Mouse (Mus musculus) T-helper 1 cell (primary cell): ENCODE data around the gene C530008M17Rik.

Source experiments
- in situ Hi-C: fragments of 300-600 bp; cut with MboI, MseI; formaldehyde crosslinking; loops from one replicate; pipeline ENCODE4 v1.15.1; 2025; ENCODE audit warnings: high pct_unique_total_duplicates

C530008M17Rik gene

DNA sequence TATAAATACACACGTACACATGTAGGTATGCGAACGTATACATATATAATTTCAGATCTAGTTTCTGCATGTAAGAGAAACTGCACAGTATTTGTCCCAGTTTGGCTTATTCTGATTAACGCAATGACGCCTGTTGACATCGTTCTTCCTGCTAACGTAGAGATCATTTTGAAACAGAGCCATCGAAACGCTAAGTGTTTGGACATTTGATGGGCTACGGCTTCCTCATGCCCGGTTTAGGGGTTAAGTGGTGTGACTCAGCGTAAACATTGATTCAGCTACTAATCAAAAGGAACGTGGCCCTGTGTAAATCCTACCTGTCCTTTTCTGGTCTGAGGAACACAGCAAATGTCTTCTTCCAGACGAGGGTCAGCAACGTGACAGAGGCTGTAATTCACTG, 113.3 kb downstream of the C530008M17Rik start:
- in situ Hi-C loops: loop anchor here (5.0 kb wide), 1 partner anchor 73 kb away; no protein-coding TSS in a partner anchor

DNA sequence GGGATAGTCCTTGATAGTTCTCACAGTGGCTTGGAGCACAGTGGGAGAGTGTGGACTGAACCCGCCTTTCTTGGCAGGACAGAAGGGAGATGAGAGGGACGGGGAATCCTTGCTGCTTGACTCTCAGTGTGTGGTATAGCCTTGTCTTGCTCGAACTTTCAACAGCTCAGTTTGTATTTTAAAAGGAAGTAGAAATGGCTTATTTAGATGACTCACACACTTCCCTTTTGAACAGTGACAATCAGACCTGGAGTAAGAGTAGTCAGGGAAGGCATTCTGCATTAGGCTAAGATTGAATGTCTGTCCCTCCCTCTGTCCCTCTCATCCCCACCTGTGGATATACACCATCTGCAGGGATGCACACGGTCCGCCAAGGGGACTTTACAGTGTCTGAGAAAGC, 115.1 kb downstream of the C530008M17Rik start:
- in situ Hi-C loops: no loop called here

DNA sequence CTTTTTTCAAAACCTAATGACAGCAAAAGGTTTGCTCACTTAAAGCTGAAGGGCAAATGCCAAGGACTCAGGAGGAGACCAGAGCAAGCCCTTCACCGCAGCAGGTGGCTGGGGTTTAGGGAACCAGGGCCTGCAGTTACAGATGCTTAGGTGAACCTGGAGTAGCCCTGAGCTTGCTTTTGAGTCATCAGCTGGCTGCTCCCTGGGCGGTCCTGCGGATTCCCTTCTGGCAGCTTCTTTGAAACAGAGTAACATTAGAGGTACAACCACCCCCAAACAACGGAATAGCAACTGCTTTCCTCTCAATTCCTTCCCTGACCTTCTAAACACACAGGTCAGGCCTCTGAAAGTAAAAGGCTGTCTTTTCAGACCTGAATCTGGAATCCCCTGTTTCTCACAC, 116.5 kb downstream of the C530008M17Rik start:
- in situ Hi-C loops: no loop called here

DNA sequence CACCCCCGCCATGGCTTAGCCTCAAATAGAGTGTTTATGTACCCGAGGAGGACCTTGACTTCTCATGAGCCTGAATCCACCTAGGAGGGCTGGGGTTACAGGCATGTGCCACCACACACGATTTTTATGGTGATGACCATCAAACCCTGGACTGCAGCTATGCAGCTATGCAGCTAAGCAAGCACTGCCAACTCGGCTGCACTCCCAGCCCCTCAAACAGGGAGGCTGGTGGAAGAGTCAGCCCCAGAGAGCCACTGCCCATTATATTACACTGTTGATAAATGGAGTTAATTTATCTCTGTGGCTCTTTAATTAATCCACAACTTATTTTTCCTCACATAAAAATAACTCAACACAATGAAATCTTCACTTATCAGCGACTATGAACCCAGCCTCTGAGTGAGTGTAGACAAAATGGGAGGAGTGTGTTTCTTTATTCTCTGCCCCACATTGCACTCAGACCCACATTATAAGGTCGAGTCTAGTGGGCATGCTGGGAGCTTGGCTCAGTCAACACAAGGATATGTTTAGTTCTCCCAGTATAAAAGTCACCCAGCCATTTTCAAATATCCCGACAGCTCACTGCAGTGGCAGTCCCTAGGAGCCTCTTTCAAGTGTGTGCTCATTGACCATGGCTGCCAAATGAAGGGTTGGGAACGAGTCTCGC, 117.3 kb downstream of the C530008M17Rik start:
- in situ Hi-C loops: no loop called here

DNA sequence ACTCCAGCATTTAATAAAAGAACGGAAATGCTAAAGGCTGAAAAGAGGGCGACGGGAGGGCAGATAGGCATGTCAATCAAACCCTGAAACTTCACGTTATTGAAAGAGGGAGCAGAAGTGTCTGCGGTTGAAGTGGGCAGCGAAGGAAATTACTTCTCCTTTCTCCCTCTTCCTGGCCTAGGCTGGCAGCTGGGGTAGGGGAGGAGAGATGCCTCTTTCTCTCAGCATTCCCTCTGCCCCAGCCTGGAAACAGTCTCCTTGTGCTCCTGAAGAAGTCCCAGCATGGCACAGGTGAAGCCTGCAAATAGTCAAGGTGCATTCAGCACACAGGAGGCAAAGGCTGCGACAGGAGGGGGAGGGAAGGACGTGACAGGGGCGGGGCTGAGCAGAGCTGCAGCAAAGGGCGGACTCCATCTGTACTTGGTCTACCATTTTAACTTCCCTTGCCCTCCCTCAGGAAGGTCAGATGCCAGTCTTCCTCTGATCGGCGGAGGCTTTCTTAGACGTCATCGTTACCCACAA, 122.8 kb downstream of the C530008M17Rik start:
- in situ Hi-C loops: no loop called here

DNA sequence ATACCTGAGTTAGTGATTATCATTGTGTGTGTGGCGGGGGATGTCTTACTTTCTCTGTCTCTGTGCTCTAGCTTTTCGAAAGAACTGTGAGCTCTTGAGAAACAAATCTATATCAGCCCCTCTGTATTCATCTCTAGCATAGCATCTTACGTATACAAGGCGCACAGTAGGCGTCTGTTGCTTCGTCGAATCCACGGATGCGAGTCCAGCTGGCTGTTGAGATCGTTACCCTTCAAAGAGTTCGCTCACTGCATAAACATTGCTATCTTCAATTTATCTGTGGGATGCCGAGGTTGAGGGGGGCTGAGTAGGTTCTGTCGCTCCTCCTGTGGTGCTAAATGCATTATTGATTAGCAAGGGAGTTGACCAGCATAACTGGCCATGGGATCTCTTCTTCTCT, 125.6 kb downstream of the C530008M17Rik start:
- in situ Hi-C loops: no loop called here

DNA sequence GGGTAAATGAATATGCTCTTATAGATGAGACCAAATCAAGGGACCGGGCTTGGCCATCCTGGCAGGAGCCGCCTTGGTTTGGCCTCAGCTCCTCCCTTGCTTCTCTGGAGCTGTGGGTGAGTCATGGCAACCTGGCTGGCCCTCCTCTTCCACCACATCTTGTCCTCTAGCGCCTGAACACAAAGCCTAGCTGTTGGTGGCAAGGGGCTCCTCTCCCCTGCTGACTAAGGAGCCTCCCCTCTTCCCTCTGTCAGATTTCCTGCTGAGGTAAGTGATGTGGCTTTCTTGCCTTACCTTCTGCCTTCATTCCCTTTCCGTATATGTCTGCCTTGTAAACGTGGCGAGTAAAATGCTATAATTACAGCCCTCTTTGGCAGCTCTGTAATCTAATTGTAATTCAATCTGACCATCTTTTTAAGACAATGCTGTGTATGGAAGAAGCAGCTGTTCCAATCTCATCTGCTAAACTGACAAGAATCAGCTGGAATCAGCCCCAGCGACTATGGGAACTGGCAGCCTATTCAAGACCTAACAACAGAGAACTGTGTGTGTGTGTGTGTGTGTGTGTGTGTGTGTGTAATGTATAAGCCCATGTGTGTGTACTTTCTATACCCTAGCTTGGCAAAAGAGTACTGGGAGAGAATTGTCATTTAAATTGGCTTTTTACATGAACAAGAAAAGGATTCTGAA, 126.2 kb downstream of the C530008M17Rik start:
- in situ Hi-C loops: no loop called here

DNA sequence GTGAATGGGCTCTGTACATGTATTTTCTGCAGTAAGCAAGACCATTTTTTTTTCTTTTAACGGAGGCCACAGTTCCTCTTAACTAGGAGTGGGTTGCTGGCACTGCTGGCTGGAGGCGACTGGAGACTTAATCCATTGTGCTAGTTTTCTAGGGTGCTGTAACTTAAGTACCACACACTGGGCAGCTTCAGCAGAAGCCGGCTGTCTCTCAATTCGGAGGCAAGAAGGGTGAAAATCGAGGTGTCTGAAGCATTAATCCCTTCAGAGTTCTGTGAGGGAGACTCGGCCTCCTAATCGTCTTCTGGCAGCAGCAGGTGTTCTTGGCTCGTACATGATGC, 126.8 kb downstream of the C530008M17Rik start:
- in situ Hi-C loops: no loop called here

DNA sequence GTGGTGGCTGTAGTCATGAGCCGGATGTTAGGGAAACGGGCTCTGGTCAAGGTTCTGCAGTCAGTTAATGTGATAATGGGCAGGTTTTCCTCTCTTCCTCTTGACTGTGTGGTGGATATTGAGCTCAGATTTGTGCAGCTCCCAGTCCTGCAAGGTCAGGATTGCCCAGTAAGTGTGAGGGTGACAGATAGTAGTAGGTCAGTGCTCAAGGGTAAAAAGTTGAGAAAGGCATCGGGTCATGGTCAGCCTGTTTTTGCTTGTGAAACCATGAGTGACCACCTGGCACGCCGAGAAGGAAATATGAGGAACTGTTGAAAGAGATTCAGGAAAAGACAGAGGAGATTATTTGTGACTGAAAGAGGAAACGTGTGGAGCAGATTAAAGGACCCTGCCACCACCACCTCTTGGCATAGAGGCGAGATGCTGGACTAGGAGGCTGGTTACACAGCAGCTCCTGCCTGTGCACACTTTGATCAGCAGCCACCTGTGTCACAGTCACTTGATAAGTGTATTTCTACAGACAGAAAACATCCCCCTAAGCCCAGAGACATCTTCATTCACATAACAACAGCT, 127.9 kb downstream of the C530008M17Rik start:
- in situ Hi-C loops: no loop called here

DNA sequence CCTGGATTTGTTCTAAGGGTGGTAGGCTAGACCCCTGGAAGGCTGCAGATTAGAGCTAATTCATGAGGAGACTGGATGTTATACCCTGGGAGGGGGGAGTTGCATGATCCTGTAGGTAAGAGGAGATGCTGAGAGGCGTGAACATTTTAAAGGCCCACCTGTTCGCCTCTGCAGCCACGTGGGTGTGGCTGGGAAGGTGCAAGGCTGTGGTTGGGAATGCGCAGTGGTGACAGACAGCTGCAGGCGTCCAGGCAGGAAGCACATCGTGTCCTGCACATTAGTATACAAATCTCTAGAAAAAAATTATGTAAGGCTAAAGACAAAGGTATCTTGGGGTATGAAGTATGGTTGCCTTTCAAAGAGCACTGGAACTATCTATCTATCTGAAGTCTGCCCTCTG, 128.7 kb downstream of the C530008M17Rik start:
- in situ Hi-C loops: no loop called here

DNA sequence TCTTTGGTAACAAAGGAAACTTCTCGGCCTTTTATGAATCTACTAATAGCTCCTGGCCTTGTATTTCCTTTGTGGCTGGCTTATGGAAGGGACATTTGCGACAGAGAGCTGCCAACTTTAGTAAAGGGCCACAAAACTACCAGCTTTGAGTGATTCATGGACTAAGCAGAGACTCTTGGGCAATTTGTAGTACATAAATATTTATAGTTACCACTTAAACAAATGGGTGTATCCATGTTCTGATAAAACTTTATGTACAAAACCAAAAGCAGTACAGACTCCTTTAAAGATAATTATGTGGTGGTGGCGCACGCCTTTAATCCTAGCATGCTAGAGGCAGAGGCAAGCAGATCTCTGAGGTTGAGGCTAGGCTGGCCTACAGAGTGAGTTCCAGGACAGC, 133.6 kb downstream of the C530008M17Rik start:
- in situ Hi-C loops: no loop called here

DNA sequence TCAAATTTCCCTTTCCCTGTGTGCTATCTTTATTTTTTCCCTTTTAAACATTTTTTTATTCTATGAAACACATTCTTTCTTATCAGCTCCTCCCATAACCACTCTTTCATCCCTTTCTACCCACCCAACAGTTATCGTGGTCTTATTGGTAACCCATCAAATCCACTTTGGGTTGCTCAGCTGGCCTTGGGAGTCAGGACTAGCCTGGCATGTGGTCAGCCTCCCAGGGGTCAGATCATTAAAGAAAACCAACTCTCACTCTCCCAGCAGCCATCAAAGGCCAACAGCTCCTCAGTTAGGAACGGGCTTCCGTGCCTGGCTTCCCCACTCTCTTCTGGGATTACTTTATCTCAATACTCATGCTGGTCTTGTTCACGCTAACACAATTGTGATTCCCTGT, 135.0 kb downstream of the C530008M17Rik start:
- in situ Hi-C loops: no loop called here

DNA sequence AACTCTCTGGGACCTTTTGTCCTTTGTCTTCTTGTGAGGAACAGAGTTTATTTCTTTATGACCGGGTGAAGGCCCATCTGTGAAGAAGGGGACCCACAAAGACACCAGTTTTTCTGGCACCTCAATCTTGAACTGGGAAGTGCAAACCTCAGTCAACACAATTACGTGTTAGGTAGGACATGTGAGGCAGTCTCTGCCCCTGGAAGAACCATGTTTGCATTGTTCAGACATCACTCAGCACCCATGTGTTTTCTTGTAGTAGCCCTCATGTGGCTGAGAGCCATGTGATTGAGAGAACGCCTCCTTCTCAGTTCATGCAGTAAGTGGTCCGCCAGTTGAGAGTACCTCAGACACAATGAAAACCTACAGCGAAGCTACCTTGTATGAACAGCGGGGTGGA, 136.4 kb downstream of the C530008M17Rik start:
- in situ Hi-C loops: no loop called here

DNA sequence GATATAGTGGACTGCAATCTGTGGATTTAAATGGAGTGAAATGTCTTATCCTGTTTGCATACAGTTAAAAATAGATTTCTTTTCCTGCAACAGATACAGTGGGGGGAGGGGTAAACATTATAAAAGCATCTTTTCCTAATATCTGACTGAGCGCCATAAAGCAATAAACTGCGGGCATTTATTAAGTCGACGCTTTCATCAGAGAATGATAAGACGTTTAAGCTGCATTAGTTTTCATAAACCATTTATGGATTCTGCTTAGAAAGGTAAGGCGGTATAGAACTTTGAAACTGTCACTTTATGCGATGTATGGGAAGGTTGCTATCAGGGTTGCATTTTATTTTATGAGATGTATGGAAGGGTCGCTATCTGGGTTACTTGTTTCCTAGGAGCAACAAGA, 141.7 kb downstream of the C530008M17Rik start:
- in situ Hi-C loops: no loop called here

DNA sequence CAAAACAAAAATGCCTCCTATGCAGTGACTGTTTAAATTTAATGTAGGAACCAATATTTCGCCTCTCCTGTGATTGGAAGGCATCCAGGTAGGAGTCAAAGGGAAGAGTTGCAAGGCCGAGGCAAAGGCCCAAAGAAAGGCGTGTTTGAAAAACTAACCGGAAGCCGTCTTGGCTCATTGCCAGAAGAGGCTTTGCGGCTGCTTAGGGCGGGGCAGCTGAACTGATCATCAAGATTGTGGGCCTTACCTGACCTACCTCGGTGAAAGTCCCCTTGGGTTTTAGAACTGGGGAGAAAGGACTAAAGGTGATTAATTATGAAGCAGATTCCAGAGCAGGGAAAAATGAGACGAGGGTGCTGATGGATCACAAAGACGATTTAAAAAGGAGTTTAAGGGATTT, 143.2 kb downstream of the C530008M17Rik start:
- in situ Hi-C loops: no loop called here

DNA sequence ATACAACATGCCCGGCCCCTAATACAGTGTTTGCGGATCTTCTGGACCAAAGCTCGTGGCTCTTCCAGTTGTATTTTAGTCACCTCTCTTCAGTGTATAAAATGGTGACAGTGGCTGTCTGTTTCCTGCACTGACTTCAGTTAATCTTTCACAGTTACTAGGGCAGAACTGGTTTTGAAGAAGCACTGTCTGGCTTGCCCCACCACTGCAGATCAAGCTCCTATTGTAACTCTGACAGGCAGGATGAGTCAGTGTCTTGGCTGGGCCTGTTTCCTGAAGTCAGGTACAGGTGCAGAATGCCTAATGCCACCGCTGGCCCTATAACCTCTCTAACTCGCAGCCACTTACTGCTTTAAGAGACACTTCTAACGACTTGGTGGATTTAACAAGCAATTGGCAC, 152.7 kb downstream of the C530008M17Rik start:
- in situ Hi-C loops: no loop called here

DNA sequence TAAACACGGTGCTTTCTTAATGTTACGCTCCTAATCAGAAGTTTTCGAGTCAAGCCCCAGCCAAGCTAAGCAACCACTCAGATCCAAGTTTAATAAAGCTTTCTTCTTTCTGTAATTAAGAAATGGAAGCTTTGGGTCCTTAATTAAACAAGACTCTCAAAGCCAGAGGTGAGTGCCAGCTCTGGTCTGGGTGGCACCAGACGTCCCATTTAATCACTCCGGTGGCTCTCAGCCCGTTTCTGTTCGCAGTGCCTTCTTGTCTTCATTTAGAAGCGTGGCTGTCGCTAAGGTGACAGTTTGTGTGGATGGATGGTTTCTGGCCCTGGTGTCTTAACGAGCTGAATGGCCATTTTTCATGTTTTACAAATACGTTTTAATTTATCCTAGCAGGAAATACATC, 158.7 kb downstream of the C530008M17Rik start:
- in situ Hi-C loops: no loop called here

DNA sequence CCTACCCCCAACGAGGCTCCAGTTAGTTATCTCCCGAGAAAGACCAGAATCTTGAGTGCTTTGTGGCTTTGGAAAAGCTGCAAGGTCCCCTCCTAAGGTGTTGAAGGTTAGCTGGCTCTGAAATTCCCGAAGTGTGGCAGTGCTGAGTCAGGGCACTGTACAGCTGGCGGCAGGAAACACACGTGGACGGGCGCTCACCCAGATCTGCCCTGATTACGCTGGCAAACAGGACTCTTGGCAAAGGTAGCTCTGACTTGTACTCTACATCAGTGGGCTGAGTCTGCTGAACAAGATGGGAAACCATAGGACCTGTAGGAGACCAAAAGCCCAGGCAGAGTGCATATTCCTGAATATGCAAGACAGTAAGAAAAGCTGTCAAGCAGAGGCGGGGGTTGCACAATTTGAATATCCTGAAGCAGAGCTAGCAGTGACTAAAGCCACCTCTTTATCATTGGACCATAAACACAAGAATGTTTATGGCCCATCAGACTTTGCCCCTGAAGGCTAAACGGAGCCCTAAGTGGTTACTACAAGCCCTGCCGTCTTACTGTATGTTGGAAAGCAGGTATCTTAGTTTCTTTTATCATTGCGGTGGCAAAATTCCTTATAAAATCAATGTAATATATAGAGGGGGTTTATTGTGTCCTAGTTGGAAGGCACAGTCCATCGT, 159.6 kb downstream of the C530008M17Rik start:
- in situ Hi-C loops: no loop called here

DNA sequence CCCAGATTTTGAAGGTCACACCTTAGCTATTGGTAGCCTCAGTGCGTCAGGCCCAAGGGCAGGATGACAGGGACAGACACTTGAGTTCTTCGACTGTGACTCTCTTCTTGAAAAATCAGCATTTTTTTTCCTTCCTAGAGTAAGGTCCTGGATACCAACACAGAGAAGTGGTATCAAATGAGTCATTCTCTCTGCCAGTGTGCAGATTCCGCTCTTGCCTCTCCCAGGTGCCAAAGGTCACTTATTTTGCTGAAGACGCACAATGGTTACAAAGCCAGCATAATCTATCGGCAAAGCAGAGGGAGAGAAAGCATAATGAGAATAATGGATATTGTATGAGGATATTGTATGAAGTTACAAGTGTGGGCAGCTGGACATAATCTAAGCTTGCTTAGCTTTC, 160.4 kb downstream of the C530008M17Rik start:
- in situ Hi-C loops: no loop called here

DNA sequence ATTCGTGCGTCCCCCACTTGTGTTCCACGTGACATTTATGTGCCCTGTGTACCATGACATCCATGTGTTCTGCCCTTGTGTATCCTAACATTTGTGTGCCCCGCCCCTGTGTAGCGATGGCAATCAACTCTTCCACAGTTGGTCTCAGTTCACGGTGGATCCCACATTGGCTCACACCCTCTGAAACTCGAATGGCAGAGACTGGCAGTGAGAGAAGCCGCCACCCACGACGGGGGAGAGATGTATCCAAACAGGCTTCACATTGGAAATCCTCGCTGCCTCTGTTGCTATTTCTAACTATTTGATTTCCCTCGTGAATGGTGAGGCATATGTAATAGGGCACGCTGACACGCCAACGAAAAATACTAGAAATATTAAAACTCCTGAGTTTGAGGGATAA, 161.4 kb downstream of the C530008M17Rik start:
- in situ Hi-C loops: no loop called here

DNA sequence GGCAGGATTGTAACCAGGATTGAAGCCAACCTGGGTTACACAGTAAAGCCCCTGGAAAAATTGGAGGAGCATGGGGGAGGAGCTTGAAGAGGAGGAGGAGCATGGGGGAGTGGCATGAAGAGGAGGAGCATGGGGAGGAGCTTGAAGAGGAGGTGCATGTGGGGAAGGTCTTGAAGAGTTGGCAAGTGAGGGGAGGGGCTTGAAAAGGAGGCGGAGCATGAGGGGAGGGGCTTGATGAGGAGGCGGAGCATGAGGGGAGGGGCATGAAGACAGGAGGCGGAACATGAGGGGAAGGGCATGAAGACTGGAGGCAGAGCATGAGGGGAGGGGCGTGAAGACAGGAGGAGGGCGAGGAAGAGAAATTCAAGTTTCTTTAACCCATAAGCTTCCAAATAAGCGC, 162.5 kb downstream of the C530008M17Rik start:
- in situ Hi-C loops: no loop called here

DNA sequence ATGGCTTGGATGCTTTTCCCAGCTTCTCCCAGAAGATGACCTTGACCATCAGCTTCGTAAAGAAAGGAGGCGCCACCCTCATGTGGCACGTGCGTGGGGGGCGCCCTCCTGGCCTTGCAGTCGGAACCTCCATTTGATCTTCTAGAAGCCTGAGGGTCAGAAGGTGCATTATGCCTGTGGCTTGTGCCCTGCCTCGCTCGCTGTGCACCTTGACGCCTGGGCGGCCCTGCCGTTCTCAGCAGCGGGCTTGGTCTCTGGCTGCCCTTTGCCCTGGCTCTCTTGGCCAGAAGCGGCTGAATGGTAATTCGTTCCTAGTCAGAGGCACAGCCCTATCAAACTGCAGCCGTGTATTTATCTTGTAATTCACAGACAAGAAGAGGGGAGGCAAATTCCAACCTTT, 165.8 kb downstream of the C530008M17Rik start:
- in situ Hi-C loops: no loop called here
